Mouse (Mus musculus): Measurements from ENCODE around the gene Nlgn1.

Nlgn1 gene

DNA sequence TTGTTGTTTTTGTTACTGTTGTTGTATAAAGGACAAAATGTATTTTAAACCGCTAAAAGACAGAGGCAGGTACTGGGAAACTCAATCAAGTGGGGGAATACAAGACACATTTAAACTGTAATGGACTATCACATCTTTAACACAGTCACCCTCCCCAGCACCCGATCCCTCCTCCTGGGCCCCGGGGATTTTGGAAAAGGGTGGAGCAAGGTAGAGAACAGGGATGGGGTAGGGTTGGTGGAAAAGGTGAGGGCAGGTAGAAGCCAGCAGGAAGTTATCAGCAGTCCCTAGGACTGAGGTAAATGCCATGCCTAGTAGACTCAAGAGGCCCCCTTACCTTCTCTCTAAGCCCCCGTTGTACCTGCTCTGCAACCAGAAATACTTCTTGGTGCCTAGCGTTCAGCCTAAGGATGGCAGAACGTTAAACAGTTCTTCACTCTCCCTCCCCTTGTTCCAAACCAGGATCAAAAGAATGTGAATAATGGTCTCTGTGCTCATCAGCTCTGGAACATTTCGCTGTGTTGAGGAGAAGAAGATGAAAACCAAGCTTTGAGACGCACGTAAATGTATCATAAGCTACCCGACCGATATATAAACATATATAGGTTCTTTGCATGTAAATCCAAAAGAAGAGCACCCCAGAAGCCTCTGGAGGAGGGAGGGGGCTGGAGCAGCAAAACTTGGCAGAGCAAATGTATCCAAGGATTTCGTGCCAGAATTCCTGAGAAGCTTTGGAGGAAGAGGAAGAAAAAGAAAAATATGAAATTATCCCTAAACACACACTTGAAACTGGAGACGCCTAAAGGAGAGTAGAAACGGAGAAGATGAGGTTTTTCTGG lies at the start of gene Nlgn1:
Gene Nlgn1, minus strand, starts transcription at position 61 of the 839 bp plus-strand sequence.
- DNase-seq (ENCODE audit: low spot score), result no peak

DNA sequence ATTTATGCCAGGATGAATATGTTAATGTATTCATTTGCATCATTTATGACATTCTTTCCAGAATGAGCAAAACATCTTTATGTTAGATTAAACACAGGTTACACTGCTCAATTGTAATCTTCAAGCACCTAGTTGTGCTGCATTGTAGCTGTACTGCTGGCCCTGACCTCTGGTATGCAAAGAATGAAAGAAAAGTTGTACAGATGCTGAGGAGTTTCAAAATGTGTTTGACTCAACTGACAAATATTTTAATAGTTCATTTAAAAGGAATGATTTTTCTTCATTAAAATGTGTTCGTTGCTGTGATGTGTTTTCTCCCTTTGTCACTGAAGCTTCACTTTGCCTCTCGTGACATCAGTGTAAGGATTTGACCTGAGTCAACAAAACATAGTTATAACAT lies 46.0 kb upstream of the Nlgn1 start:
- no peak for DNase-seq (ENCODE audit: low spot score)

DNA sequence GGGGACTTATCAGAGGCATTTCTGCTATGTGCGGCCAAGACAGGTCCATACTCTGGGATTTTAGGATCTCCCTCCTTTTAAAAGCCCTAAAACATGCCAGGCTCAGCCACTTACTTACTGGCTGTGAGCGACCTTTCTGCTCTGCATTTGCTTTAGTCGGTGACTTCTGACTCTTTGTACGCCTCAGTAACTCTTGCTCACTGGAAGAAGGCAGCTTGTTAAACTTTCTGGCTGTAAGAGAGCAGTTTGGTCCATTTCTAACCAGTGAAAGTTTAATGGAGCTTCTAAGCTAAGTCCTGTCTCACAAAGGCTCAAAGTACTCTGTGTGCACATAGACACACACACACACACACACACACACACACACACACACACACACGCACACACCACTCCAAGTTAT lies 22.8 kb upstream of the Nlgn1 start:
- DNase-seq (ENCODE audit: low spot score), result no peak

DNA sequence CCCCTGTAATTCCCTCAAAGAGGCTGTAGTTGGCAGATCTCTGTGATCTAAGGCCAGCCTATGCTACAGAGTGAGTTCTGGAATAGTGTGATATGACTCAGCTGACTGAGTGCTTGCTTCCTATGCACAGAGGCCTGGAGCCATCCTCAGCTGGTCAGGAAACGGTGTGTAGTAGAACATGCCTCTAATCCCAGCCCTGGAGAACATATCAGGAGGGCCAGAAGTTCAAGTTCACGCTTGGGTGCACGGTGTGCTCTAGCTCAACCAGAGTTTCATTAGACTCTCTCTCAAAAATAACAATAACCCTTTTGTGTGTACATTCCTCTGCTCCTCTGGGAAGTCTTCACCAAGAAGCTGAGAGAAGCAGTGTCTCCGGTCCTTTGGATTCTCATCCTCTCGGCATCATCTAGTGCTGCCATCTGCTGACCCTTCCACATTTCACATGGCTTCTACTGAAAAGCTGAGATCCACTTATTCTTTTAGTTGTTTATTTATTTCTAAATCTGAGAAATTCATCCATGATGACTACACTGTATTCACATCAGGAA lies 22.3 kb upstream of the Nlgn1 start:
- DNase-seq (ENCODE audit: low spot score), result no peak

DNA sequence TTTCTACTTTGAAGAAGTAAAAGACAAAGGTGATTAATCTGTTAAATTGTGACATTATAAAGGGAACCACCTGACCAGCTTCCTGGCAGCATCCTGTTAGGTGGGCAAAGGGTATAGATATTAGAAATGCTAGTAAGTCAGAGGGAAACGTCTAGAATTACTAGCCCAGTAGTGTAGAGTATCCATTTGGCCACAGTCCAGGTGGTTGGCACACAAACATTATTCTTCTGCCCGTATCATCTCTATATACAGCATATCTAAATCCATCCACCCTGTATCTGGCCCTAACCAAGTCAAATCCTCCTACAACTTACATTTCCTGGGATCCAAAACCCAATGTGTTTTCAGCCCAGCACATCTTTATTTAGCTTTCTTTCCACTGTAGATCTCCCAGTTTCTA lies 5.2 kb upstream of the Nlgn1 start:
- DNase-seq (ENCODE audit: low spot score), result no peak

- peak; percentile 3 for DNase-seq (ENCODE audit: low spot score)
These were observed 1.1 kb upstream of the Nlgn1 start for GRCm38 (mm10) chr3:26333239-26333811.

GRCm38 (mm10) chr3:26331177-26332061 lies 841 bp downstream of the Nlgn1 start:
- DNase-seq (ENCODE audit: low spot score), result peak; percentile 2

DNA sequence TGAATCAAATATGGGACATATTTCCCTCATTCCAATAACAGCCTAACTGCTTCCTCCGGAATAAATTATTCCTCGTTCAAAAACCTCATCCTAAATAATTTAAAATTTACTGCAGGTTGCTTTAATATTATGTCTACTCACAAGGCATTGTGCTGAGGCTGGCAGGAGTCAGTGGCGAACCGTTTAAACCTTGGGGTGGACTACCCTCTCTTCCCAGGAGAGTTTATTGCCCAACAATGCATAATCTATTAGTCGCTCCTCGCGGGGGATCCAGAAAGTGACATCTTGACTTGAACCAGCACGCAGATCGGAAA lies 1.4 kb downstream of the Nlgn1 start:
- no peak for DNase-seq (ENCODE audit: low spot score)

DNA sequence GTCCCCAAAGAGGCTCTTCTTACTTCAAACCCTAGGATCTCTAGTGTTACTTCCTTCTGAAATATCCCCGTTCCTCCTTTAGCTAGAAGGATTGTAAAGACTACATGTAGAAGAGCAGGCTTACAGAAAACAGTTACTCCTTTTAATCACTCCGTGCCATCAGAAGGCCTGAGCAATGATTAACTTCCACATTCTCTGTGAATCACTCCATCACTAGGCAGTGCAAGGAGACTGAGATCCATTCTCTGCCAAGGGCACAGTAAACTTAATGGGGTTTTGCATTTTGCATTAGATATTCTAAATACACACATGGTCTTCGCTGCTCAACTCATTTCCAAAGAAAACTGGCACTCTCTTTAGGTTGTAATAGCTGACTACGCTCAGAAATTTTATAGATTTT lies 2.2 kb downstream of the Nlgn1 start:
- DNase-seq (ENCODE audit: low spot score), result no peak

- no peak for DNase-seq (ENCODE audit: low spot score)
These were observed 7.8 kb downstream of the Nlgn1 start for GRCm38 (mm10) chr3:26324510-26324909.

GRCm38 (mm10) chr3:26317397-26317796 lies 14.9 kb downstream of the Nlgn1 start:
- no peak for DNase-seq (ENCODE audit: low spot score)

DNA sequence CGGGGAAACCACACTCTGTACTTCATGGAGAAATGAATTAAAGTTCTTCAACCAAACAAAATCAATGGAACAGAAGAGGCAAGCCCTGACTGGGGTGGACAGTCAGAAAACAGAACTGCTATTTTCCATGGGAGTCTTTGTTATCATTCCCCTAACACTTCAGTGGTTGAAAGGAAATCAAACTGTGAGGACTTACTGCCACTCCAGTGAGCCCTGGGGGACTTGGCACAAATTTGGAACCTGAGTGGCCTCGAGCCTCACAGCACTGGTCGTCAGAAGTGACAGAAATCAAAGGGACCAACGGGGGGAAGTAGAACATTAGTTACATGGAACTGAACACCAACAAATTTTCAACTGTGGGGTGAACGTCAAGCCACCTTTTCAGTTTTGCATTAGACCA lies 34.4 kb downstream of the Nlgn1 start:
- no peak for DNase-seq (ENCODE audit: low spot score)

DNA sequence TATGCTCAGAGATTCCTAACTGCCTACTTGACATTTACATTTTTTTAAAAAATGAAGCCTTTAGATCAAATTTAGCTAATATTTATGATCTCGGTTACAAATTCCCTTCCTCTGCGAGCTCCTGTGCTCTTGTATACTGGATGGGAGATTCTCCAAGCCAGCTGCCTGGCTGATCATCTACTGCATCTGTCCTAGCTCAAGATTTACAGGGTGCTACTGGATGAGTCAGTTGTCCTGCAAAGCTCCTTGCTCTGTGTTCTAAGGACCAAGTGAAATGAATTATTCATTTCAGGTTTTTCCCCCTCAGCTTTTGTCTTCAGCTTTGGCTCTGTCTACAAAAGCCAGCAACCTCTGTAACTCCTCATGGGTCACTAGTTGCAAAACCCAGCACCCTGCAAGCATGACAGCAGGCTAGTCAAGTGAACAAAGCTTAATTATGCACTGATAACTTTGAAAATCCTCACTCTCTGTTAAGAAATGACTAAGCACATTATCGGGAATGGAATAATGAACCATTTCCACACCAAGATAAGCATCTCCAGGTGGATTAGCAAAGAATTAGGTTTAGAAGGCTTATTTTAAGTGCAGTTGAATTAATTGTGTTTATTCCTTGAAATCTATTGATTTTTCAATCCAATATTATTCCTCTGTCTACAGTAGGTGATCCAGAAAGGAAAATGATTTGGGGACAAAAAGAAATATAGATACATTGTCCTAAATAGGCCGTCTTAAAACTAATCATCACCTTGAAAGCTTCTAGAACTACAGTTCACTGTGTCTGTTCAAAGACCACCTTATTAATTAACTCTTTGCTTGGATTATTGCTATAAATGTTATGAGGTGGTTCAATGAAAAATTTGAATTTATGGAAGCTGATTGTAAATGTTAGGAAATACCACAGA lies 61.1 kb downstream of the Nlgn1 start:
- no peak for DNase-seq (ENCODE audit: low spot score)

- no peak for DNase-seq (ENCODE audit: low spot score)
These were observed 85.7 kb downstream of the Nlgn1 start for GRCm38 (mm10) chr3:26246564-26246963.

- DNase-seq (ENCODE audit: low spot score), result no peak
These were observed 89.0 kb downstream of the Nlgn1 start for GRCm38 (mm10) chr3:26243274-26243673.

GRCm38 (mm10) chr3:26230006-26230405 lies 102.3 kb downstream of the Nlgn1 start:
- DNase-seq (ENCODE audit: low spot score), result no peak

GRCm38 (mm10) chr3:26228827-26229226 lies 103.4 kb downstream of the Nlgn1 start:
- no peak for DNase-seq (ENCODE audit: low spot score)

DNA sequence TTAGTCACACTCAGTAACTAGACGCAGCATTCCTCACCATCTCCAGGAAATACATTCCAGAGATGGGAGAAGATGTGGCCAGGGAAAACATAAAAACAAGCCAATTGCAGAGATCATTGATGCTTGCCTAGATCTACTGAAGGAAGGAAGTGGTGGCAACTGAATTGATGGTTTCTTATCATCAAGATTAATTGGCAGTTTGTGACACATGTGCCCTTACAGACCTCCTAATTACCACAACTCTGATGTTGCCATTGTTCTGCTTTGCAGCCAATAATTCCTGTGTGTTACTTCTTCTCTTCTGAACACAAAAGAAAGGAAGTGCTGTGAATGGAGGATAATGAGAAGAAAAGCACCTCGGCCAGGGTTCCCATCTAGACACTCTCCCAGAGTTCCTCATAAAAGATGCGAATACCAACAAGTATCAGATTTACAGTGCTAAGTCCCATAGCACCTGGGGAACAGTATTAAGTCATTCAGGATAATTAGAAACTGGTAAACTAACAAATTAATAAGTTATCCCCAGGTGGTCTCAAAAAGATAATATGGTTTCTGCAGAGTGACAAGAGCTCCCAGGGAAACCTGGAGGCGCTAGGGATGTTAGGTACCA lies 104.0 kb downstream of the Nlgn1 start:
- DNase-seq (ENCODE audit: low spot score), result no peak

DNA sequence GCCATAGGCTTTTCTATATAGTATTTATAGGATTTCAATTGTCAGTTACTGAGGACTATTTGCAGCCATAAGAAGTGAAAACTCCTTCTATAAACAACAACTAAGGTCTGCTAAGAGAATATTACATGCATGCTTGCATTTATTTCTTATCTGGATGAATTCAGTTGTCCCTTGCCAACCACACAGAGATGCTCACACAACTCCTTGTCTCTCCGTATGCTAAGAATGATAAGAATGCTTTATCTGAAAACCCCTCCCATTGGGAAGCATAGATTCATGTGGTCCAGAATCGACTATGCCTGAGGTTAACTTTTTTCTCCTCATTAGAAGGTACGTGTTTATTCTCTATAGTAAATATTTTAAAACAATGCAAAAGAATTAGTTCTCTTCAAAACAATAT lies 108.8 kb downstream of the Nlgn1 start:
- no peak for DNase-seq (ENCODE audit: low spot score)

DNA sequence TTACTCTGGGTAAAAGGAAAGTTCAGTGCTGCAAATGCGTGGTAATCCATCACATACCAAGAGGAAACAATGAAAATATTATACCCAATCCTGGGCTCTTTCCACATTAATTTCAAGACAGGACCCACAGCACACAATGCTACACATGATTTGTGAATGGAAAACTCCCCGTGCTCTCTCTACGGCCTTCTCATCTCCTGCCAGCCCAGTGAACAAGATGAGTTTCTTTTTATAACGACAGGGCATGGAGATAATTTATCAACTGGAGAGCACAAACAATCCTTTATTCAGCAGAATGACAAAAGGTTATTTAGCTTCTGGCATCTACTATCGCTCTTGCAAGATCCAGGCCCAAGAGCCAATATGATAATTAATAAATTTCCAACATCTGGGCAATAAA lies 116.0 kb downstream of the Nlgn1 start:
- no peak for DNase-seq (ENCODE audit: low spot score)

GRCm38 (mm10) chr3:26202702-26203101 lies 129.6 kb downstream of the Nlgn1 start:
- no peak for DNase-seq (ENCODE audit: low spot score)
